Comparison of ENCODE assay signal across 8 mouse cellular contexts in genomic region chr11:100393733-100394132, GRCm38 (mm10). TPM values are rescaled to one million over a fixed set of nuclear protein-coding genes. Genes with fewer than 3 reads are reported as not detected.
A peak's percentile ranks its signal among the peaks of the same experiment; 100 is the strongest.
DNase-seq lines count a peak whose midpoint lies in the region; ATAC-seq and TF ChIP-seq lines count a peak whose summit lies in the region.
"Had no signal": no experiment of that assay in that cellular context is flagged by ENCODE, and none has a peak within 500 bp of the region (broad histone marks: within the 10 kb centered on the region; RNA-seq: fewer than 3 reads in every experiment).

No protein-coding gene starts in this region.

- no peak for DNase-seq in layer of hippocampus, adult 2 months (ENCODE audit: low spot score in 2 of 2)
- no peak for DNase-seq in layer of hippocampus, postnatal 10 days (ENCODE audit: low spot score in 2 of 2)
- DNase-seq in natural killer cell, adult 2 months (ENCODE audit: low spot score in 2 of 2) = peak; percentile 52 to 59
- no peak for DNase-seq in layer of hippocampus, adult 11-12 months (ENCODE audit: low spot score)
- DNase-seq in Muller cell, postnatal 12 days (ENCODE audit: inconsistent ontology term) = no peak

- H3K27ac ChIP-seq in layer of hippocampus, adult 2 months = peak overlapping the region; percentile 20; the same call in 1 of the 2 replicates
- no peak overlapping the region for H3K27ac ChIP-seq in embryonic facial prominence, embryonic 13.5 days
- H3K27ac ChIP-seq: hindbrain, postnatal 0 days had no signal

- H3K4me3 ChIP-seq in layer of hippocampus, adult 2 months = no peak overlapping the region
- H3K4me3 ChIP-seq in E14TG2a.4 (replicated peaks; ENCODE audit: low read length) = peak overlapping the region; percentile 70
- H3K4me3 ChIP-seq in embryonic facial prominence, embryonic 13.5 days = no peak overlapping the region

- WGBS in embryonic facial prominence, embryonic 13.5 days = 73% methylated on average over 7 of the region's 7 CpGs

- H3K4me2 ChIP-seq in embryonic facial prominence, embryonic 13.5 days = 0 out of 2 replicates have a peak overlapping the region, but pooled peaks have one; percentile 5

- no peak for ATAC-seq in embryonic facial prominence, embryonic 13.5 days (ENCODE audit: insufficient number of reproducible peaks, insufficient read depth, low FRiP score, low TSS enrichment, low read depth)
- ATAC-seq: hindbrain, postnatal 0 days had no signal

- H3K9me3 ChIP-seq in E14TG2a.4 (ENCODE audit: low read length) = no peaks in the 10 kb centered on the region
- no peaks in the 10 kb centered on the region for H3K9me3 ChIP-seq in embryonic facial prominence, embryonic 13.5 days

- peaks cover 91% of the 10 kb centered on the region for H3K4me1 ChIP-seq in E14TG2a.4 (replicated peaks; ENCODE audit: low read depth, low read length)
- H3K4me1 ChIP-seq in embryonic facial prominence, embryonic 13.5 days = peaks cover 51% of the 10 kb centered on the region

- H3K9ac ChIP-seq in embryonic facial prominence, embryonic 13.5 days = no peak overlapping the region

- peaks cover 34% of the 10 kb centered on the region for H3K36me3 ChIP-seq in E14TG2a.4 (ENCODE audit: insufficient read depth, low read length)
- no peaks in the 10 kb centered on the region for H3K36me3 ChIP-seq in embryonic facial prominence, embryonic 13.5 days

- no peaks in the 10 kb centered on the region for H3K27me3 ChIP-seq in E14TG2a.4 (ENCODE audit: insufficient read depth, low read length)
- H3K27me3 ChIP-seq in embryonic facial prominence, embryonic 13.5 days = no peaks in the 10 kb centered on the region

- TF ChIP-seq CTCF in layer of hippocampus, adult 2 months (conservative IDR thresholded peaks at IDR 0.05) = no peak
- no peak for TF ChIP-seq CTCF in E14TG2a.4 (conservative IDR thresholded peaks at IDR 0.05; ENCODE audit: low read length)

RNA-seq across cellular contexts. Expression of gene Jup, which starts 3.8 kb away (rescaled TPM):
- 10 to 100 TPM; 34.1 to 35.6 TPM for total RNA-seq in layer of hippocampus, adult 2 months (2021)
- total RNA-seq in layer of hippocampus, postnatal 10 days (2021) = 10 to 100 TPM; 46.2 to 51.1 TPM
- 104 TPM in 2 replicates for polyA plus RNA-seq in embryonic facial prominence, embryonic 13.5 days (2015; fragmentation: Nextera tagmentation; extraction: Ambion mirVana)

RNA-seq across cellular contexts. Expression of gene P3h4, which starts 20.9 kb away (rescaled TPM):
- 1 to 10 TPM; 9.4 to 9.5 TPM for total RNA-seq in layer of hippocampus, adult 2 months (2021)
- 1 to 10 TPM; 8.9 TPM for total RNA-seq in layer of hippocampus, postnatal 10 days (2021)
- polyA plus RNA-seq in embryonic facial prominence, embryonic 13.5 days (2015; fragmentation: Nextera tagmentation; extraction: Ambion mirVana) = 52.2 and 57.2 TPM in 2 replicates

RNA-seq across cellular contexts. Expression of gene Fkbp10, which starts 21.8 kb away (rescaled TPM):
- 1 to 10 TPM; 4.4 to 5.8 TPM for total RNA-seq in layer of hippocampus, adult 2 months (2021)
- 10 to 100 TPM; 15.1 to 15.2 TPM for total RNA-seq in layer of hippocampus, postnatal 10 days (2021)
- polyA plus RNA-seq in embryonic facial prominence, embryonic 13.5 days (2015; fragmentation: Nextera tagmentation; extraction: Ambion mirVana) = 125 and 134 TPM in 2 replicates

RNA-seq across cellular contexts. Expression of gene Hap1, which starts 37.8 kb away (rescaled TPM):
- total RNA-seq in layer of hippocampus, adult 2 months (2021) = 100 to 1,000 TPM; 169 to 174 TPM
- 100 to 1,000 TPM; 124 to 125 TPM for total RNA-seq in layer of hippocampus, postnatal 10 days (2021)
- 5.9 and 7.6 TPM in 2 replicates for polyA plus RNA-seq in embryonic facial prominence, embryonic 13.5 days (2015; fragmentation: Nextera tagmentation; extraction: Ambion mirVana)

RNA-seq across cellular contexts. Expression of gene Nt5c3b, which starts 47.9 kb away (rescaled TPM):
- 10 to 100 TPM; 58.4 to 58.7 TPM for total RNA-seq in layer of hippocampus, adult 2 months (2021)
- total RNA-seq in layer of hippocampus, postnatal 10 days (2021) = 10 to 100 TPM; 60.5 to 66.4 TPM
- polyA plus RNA-seq in embryonic facial prominence, embryonic 13.5 days (2015; fragmentation: Nextera tagmentation; extraction: Ambion mirVana) = 158 and 167 TPM in 2 replicates

Comparison
In these comparisons a context has a peak if more than half of its experiments do, and no peak if none do; other contexts are left out.
1. DNase-seq: peak in natural killer cell, adult 2 months (2 of 2); none in layer of hippocampus, adult 2 months (0 of 2), layer of hippocampus, postnatal 10 days (0 of 2), layer of hippocampus, adult 11-12 months (single experiment) and Muller cell, postnatal 12 days (single experiment).